Mouse (Mus musculus) bone marrow, adult 2 months (tissue): ENCODE measurements around the gene Adamts12.

Experiments used
- CTCF ChIP-seq: fragments of 200-500 bp; IDR thresholded peaks from 2 replicates; pipeline ENCODE4 v1.5.1; 2011; ENCODE audit warnings: low read length, control low read depth; ENCODE audit not compliant: control insufficient read depth, insufficient read depth
- POLR2A ChIP-seq: fragments of 200-500 bp; IDR thresholded peaks from 2 replicates; pipeline ENCODE4 v1.6.1; 2011; ENCODE audit warnings: low read depth, mild to moderate bottlenecking, control low read depth, low read length, borderline replicate concordance; ENCODE audit not compliant: control insufficient read depth

DNA sequence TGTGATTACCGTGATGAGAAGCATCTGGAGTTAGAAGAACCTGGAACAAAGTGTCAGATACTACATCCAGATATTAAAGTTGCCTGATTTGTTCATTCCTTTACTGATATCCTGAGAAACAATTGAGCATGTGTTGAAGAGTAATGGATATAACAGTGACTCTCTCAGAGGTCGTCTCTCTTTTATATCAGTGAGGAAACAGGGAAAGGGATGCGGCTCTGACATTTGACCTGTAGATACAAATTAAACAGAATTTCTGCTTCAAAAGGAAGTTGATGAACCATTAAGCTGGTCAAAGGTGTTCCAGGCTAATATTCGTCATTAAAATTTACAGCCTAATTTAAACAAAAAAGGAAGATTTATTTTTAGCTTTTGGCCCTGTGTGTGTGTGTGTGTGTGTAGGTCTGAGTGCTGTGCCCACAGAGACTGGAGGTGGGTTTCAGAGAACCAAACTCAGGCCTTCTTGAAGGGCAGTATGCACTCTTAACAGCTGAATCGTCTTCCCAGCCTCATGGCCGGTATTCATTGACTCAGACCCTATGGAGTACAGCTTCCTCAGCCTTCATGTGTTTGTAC is 216.2 kb downstream of the Adamts12 start:
- TF ChIP-seq CTCF = no peak
- no peak for TF ChIP-seq POLR2A
